Mouse (Mus musculus) right cerebral cortex, postnatal 25 days (tissue): ENCODE results near the gene Rsph1.

ENCODE experiments used
- DNase-seq: peaks from one replicate; pipeline ENCODE4 v3.0.0; 2022

Rsph1 gene

DNA sequence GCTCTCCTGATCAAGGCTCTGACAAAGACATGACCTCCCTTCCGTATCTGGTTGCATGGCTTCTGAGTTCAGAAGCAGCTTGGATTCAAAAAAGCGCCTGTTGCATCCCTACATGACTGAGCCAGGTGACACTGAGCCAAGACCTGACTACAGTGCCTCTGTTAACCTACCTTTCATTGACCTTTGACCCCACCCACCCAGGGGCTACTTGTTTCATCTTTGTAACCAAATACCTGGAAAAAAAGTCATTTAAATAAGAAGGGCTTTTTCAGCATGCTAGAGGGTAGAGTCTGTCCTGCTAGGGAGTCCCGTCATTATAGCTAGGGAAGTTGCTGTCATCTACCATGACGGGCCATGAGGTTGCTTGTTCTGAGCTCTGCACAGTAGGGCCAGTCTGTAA lies 26.2 kb upstream of the Rsph1 start:
- no peak for DNase-seq

DNA sequence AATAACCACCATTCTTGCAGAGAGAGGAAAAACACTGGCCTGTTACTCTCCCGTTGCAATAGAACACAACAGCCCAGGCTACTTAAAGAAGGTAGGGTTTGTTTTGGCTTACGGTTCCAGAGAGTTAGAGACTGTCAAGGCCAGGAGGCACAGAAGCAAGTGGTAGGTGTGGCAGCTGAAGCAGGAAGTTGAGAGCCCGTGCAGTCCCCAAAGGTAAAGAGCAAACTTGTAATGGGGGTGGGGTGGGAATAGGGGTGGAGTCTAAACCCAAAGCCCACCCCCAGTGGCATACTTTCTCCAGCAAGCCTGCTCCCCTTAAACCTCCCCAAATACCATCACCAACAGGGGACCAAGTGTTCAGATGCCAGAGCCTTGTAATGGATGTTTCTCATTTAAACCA lies 23.6 kb upstream of the Rsph1 start:
- no peak for DNase-seq

DNA sequence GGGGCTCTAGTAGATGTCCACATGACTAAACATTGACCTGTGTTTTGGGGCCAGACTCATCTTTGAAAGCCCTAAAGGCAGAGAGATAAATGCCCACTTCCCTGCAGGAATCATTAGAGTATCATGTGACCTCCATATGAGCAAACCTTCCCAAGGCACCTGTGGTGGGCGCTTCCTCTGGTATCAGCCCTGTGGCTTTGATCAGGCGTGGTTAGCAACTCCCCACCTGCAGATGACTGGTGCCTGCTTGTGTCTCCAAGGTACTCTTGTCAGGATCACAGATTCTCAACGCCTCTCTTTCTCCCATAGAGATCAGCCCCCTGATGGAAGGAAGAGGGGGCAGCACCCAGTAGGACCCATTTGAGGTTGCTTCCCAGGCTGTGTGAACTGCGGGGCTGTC lies 22.8 kb upstream of the Rsph1 start:
- no peak for DNase-seq

DNA sequence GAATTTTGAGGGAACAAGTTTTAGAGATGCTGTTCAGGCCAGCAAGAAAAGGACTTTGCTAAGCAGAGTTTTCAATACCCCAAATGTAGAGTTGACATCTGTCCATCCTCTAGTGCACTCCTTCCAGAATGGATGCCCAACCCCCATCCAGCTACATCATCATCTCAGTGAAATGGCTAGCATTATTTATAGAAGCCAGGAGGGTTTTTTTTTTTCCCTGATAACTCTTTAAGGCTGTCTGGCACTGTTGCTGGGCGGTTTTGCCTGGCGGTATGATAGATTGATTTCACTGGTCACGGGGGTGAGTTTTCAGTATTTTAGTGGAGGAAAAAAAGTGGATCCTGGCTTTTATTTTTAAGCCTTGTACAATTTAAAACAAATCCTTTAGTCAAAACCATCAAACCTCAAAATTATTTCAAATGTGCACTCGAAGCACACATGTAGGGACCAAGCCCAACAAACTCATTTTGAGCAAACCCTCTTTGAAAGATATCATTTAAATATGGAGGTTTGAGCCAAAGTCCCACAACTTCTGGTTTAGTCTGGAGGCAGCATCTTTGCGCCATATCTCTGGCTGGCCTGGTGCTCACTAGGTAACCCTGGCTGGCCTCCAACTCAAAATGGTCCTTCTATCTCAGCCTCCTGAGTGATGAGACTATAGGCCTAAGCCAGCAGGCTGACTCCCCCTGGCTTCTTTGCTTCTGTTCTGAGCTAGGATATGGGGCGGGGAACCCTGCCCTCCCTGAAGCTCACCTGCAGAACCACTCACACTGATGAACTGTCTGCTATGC lies 21.4 kb upstream of the Rsph1 start:
- no peak for DNase-seq

DNA sequence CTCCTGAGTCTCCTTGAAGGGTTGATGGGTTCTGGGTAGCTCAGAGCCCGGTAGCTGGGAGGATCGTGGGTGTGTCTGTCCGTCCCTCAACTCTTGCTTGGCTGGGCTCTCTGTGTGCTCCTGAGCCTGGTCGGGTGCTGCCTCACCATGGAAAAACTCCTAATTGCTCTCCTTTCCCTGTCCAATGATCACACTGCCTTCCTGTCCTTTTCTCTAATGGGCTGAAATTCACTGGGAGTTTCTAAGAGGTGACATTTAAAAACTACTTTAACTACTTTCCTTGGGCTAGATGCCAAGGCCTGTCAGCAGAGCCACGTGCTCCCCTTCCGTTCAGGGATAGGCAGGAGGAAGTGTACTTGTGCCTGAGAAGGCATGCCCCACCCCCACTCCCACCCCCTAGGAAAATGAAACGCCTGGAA lies 20.3 kb upstream of the Rsph1 start:
- no peak for DNase-seq

DNA sequence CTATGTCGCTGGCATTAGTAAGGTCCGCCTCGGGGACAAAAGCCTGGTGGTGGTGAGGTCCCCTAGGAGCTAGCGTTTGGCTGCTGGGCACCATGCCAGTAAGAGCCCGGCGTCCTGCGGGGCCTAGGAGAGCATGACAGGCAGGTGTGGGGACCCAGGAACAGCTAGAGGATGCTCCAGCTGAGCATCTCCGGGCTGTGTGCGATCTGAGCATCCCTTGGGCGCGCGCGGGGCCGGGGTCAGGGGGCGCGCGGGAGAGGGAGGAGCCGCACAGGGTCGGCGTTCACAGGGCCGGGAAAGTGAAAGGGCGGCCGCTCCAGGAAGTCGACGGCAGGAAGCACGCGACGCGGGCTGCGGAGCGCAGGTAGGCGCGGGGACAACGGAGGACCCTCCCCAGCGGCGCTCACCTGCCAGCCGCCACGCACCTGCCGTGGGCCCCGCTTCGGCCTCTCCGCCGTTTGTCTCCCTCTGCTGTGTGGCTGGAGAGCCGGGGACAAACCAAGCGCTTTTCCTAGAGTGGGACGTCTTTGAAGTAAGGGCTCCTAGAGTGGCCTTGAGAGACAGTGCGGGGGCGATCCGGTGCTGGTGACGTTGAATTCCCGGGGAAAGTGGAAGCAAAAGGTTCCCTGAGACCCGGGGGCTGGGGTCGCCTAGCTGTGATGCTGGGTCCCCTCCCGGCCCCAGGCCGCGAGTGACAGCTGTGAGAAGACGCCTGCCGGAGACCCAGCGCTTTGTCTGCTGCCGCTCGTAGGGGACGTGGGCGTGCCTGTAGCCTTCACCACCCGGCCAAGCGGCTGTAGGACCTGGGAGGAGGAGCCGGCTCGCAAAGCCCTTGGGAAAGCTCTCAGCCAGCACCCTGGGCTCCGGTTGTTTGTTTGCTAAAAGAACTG lies 19.0 kb upstream of the Rsph1 start:
- DNase-seq, result peak; percentile 79

DNA sequence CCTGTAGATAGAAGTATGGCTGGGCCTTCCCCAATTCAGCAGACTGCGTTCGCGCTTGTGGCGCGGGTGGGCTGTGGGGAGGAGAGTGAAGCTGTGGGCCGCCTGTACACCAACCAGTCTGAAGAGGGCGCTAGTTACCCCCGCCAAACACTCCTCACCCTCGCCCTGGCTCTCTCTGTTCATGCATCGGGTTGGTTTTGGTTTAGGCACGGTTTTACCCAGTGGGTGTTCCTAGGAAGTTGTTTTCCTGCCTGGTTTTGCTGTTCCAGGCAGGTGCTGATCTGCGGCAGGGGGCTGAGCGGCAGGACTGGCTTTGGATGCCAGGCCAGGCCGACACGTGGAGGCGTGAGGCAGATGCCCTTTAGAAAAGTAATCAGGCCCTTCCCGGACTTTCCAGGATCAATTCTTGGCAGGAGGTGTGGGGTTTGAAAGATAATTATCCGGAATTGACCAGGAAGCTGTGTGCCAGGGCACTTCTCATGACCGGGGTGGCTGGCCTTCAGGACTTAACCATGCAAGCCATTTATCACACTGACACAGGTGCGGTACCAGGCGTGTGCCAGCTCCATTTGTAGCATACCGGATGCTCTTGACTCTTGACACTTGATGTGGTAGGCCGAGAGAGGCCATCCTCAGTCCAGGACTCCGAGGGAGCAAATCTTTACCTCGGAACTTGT lies 18.2 kb upstream of the Rsph1 start:
- peak; percentile 54 for DNase-seq

DNA sequence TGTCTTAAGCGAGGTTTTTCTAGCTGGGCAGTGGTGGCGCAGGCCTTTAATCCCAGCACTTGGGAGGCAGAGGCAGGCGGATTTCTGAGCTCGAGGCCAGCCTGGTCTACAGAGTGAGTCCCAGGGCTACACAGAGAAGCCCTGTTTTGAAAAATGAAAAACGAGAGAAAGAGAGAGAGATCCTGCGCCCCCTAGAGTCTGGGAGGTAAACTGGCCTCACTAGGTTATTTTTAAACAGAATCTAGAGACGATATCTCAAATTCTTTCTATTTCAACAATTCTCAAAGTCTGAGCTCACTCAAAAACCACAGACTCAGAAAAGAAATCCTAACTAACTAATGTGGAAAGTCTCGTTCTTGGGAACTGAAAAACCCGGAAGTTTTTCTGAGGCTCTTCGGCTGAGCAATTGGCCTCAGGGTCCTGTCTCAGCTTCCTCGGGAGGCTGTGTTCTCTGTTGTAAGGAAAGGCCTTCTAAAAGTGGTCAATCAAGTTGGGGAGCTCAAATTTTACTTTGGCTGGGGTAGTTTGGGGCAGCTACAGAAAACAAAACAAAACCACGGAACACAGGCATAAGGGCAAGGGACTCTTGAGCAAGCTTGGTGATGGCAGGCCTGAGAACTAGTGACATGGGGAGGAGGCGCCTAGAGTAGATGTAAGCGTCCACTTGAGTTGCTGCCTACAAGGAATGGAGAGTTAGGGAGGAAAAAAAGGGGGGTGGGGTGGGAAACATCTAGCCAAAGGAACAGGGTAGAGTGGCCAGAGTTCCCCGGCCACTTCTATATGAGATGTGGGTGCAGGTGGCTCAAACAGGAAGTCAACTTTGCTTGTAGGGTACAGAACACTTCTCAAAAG lies 17.4 kb upstream of the Rsph1 start:
- no peak for DNase-seq

DNA sequence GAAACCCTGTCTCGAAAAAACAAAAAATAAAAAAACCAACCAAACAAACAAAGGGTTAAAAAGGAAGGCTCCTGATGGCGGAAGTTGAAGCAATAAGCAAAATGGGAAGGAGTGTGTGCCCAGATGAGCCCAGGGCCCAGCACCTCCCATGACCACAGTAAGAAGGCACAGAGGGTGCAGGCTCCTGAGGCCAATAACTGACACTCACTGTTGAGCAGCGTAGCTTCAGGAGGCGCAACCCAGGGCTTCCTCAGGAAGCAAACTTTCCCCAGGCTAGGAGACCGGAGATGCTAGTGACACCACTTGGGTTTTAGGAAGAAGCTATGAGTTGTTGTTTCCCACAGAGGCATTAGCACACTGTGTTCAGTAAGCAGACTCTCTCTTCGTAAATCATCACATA lies 13.7 kb upstream of the Rsph1 start:
- DNase-seq, result no peak

DNA sequence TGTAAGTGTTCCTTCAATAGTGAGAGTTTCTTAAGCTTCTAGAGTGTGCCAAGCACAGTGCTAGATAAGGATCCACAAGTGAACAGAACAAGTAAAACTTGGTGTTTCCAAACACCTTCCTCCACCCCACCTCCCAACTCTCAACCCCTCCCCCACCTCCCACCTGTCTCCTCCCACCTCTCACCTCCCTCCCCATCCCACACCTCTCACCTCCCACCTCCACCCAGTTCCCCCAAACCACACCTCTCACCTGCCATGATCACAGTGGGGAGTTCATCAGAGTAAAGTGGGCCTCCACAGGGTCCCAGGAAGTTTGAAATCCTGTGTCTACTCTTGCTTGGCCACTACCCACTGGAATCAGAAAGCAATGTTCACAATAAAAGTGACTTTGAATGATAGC lies 13.1 kb upstream of the Rsph1 start:
- no peak for DNase-seq

DNA sequence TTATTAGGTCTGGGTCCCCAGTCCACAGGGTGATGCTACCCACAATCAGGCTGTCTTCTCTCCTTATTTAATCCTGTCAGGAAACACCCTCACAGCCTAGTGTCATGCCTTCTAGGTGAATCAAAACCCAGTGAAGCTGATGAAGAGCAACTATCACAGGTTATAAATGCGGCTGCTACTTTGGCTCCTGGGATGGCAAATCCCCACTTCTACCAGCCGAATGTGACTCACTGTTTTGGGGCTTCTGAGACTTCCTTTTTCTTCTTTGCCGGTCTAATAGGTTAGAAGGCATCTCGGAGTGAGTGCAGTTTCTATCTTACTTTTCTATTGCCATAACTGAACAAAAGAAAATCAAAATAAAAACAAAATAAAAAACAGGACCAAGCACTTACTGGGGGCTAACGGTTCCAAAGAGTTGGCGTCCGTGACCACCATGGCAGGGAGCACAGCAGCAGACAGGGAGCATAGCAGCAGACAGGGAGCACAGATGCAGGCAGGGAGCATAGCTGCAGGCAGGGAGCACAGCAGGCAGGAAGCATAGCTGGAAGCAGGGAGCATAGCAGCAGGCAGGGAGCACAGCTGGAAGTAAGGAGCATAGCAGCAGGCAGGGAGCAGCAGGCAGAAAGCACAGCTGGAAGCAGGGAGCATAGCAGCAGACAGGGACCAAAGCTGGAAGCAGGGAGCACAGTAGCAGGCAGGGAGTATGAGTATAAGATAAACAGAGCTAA lies 12.0 kb upstream of the Rsph1 start:
- no peak for DNase-seq

DNA sequence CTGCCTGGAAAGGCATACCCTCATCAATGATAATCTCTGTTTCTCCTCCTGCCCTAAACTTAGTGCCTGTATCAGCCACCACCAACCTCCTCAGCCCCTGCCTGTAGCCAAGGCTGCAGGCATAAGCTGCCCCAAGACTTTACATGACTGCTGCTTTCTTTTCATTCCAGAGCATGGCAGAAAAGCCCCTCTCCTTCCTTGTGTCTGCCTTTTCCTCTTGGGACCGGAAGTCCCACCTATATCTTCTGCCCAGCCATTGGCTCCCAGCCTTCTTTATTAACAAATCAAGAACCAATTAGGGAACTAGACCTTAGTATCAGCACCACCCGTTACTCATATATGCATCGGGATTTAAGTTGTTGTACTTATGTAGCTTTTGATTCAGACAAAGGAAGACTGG lies 10.0 kb upstream of the Rsph1 start:
- DNase-seq, result no peak

DNA sequence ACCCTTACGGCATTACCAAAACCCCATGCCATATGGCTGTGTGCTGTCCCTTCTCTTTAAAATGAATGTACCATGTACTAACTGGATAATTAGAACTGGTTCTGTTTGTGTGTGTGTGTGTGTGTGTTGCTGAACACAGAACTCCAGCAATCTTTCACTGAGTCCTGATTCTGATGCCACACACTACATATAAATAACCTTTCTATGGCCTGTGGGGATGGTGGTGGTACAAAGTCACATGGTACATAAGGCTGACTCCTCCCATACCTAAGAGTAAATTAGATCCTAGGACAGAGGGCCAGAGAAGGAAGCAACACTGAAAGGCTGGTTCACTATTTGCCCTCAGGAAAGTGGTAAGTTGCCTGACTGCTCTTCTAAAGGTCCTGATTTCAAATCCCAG lies 9.3 kb upstream of the Rsph1 start, which contains the start of gene Slc37a1:
Gene Slc37a1, plus strand, starts transcription at position 301 of the 400 bp plus-strand sequence.
- no peak for DNase-seq

DNA sequence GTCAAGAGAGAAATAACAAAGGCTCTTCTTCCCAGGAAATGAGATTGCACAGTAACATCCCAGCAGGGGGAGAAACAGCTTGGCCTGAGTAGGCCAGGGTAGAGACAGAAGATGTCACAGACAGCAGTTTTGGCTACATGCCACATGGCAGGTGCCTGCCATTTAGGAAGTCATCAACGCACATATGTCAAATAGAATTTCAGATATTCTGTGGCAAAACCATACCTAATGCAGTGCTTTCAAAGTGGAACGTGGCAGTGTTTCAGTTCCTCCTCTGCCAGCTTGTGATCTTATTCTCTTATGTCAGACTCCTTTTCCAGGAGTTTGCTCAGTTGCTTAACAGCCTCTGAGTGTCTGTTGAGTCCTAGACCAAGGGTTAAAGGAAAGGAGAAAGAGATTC lies 8.7 kb upstream of the Rsph1 start:
- DNase-seq, result no peak

DNA sequence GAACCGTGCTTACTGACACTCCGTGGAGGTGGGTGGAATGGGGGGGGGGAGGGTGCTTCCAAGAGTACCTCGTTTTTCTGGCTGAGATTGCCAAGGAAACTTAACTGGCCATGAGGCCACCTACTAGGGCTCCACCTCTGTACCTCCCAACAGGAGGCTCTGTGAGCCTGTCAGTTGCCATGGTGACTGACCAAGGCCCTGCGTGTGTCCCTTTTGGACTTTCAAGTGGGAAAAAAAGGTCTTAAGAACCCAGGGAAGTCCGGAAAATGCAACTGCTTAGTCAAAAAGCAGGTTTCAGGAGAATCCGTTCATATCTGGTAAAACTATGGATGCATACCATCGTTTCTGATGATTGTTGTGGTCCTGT lies 5.5 kb upstream of the Rsph1 start:
- no peak for DNase-seq

DNA sequence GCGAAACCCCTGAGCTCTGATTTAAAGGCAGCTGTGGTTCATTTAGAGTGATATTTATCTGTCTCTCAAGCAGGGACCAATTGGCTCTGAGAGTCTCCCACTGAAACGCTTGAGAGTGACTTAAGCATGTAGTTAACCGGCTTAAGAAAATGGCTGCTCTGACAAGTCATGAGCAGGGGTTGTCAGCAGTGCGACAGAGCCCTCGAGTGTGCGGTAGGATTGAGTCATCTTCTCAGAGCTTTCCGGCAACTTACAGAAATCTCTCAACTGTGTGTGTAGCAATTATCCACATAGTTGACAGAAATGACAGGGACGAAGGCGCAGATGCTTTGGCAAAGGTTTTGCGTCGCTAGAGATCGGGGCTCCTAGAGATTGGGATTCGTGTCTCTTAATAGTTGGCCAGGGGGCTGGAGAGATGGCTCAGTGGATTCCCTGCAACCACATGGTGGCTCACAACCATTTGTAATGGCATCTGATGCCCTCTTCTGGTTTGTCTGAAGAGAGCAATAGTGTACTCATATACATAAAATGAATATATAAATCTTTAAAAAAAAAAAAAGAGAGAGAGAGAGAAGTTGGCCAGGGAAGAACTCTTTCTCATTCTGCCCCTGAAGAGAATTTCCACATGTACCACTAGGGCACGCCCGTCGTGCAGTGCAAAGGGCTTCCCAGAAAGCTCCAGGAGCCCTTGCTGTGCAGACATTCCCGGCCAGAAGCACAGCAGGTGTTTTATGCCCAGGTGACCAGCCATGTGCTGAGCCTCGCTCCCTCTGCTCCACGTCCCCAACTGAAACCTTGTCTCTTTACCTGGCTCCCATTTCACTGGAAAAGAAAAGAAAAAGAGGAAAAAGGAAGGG lies 4.9 kb upstream of the Rsph1 start:
- DNase-seq, result no peak

DNA sequence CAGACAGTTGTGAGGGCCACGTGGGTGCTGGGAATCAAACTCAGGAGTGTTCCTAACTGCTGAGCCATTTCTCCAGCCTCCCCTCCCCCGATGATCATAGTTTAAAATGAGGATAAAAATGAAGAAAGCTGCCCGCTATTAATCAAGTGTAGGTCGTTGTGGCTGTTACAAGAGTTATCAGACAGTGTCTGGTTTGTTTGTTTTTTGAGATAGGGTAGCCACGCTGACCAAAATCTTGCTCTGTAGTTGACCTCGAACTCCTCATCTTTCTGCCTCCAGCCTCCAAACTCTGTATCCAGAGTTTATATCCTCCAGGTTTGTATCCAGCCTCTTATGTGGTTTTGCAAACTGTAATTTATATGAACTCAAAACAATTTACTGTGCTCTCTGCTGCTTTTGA lies 3.1 kb upstream of the Rsph1 start:
- DNase-seq, result no peak

DNA sequence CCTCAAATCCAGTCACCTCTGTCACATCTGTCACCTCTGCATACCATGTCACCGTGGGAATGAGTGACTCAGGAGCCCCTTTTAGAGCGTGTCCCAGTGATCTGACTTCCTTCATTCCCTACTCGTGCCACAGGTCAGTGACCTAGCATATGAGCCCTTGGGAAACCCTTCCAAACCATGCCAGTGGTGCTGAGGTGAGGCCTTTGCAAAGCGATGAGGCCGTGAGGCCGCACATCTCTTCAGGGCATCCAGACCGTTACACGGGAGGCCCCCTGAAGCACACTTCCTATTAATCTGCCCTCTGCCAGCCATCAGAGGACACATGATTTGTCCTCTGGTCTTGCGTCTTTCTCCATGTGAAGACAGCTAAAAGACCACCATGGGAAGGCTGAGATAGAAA lies 2.4 kb upstream of the Rsph1 start:
- DNase-seq, result no peak

DNA sequence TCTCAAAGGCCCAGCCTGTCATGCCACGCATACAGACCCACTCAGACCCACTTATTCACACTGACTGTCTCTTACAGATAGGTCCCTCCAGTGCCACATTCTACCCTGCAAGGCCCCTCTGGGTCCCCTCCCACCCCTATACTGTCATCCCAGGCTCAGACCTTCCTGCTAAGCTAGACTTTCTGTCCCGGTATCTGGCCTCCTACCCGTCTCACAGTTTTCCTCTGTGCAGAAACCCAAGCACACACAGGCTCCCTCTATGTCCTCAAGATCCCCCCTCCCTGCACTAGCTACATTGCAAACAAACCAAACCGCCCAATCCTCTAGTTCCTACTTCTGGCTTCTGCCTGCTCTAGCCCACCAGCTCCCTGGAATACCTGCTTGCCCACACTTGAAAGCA lies 748 bp upstream of the Rsph1 start:
- DNase-seq, result no peak

DNA sequence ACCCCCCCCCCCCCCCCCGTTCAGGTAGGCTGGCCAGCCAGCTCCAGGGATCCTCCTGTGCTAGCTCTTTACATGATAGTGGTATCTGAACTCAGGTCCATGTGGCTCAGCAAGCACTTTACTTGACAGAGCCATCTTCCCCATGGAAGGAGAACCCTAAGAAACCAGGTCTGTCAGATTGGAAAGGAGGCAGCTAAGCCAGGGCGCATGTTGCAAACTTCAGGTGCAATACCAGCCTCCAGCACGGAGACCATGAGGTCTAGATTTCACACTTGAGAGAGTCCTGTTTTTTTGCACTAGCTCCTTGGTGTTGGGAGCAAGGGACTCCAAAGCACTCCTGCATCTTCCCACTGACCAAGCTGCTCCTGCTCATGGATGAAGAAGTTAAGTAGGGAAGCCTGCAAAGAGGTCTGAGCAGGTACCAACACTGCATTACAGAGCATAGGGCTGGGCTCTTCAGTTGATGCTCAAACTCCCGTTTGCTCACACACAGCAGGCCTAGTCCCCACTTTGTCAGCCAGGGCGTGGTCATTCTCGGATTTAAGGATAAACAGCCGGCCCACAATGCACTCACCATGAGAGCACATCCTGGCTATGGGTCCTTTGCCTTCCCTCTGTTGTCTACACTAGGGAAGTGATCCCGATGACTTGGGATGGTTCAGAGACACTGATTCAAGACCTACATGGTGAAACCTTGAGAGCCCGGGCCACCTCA lies 819 bp downstream of the Rsph1 start:
- DNase-seq, result no peak
